Mouse (Mus musculus) thymus, adult 2 months (tissue): Measurements from ENCODE around the gene Ccnjl.

ENCODE experiments used
- CTCF ChIP-seq: fragments of 200-500 bp; IDR thresholded peaks from 2 replicates; pipeline ENCODE4 v1.5.1; 2012; ENCODE audit warnings: mild to moderate bottlenecking, control low read depth, low read length, moderate library complexity, borderline replicate concordance; ENCODE audit not compliant: control insufficient read depth, poor library complexity, insufficient read depth; ENCODE audit errors: extremely low read depth
- POLR2A ChIP-seq: fragments of 200-500 bp; IDR thresholded peaks from 2 replicates; pipeline ENCODE4 v1.6.1; 2012; ENCODE audit warnings: mild to moderate bottlenecking, low read length, control low read depth, moderate library complexity; ENCODE audit not compliant: control insufficient read depth, poor library complexity, insufficient read depth; ENCODE audit errors: extremely low read depth

DNA sequence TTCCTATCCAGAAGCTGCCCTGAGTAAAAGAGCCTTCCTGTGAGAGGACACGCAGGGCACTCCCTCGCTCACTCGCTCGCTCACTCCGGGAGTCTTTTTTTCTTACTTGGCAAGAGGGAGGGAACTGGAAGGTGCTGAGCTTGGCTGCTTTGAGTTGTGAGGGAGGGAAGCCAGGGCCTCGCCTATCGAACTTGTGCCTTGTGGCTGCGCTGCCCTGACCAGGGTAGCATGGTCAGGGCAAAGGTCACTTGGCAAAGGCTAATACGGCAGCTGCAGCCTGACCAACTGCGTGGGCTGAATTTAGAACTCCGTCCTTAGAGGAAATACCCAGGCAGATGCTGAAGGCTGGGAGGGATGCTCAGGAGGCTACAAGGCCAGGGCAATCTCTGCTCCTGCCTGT is 21.1 kb downstream of the Ccnjl start:
- TF ChIP-seq POLR2A (no peak), CTCF (no peak)
